Mouse (Mus musculus): Measurements from ENCODE around the gene Neurl2. TPM values are rescaled to one million over a fixed set of nuclear protein-coding genes. Genes with fewer than 3 reads are reported as not detected.
"Not testable (repeated sequence)": the region's sequence is repeated elsewhere in the genome, so short reads cannot be mapped to it uniquely, and the experiment has no call there.

Neurl2 gene
- 6.1 and 7.5 TPM in 2 replicates for polyA plus RNA-seq (2015; fragmentation: Nextera tagmentation; extraction: Ambion mirVana)

- no peaks in the 10 kb centered on the region for H3K27me3 ChIP-seq (replicated peaks; ENCODE audit: control insufficient read depth, insufficient read depth, low read length)
- H3K9me3 ChIP-seq (ENCODE audit: control insufficient read depth, low read length) = no peaks in the 10 kb centered on the region
- peak; percentile 64 for ATAC-seq
- peak within 1 kb of the TSS; percentile 99 for H3K4me2 ChIP-seq (ENCODE audit: low read depth, low read length)
- WGBS = under 1% methylated on average over 31 of the region's 31 CpGs
- H3K27ac ChIP-seq (ENCODE audit: low read length) = peak within 1 kb of the TSS; percentile 95
- H3K4me3 ChIP-seq (ENCODE audit: low read length) = peak within 1 kb of the TSS; percentile 77
- peaks cover 15% of the 10 kb centered on the region for H3K4me1 ChIP-seq (ENCODE audit: control insufficient read depth, insufficient read depth, low read length)
- peak within 1 kb of the TSS; percentile 87 for H3K9ac ChIP-seq (ENCODE audit: low read depth, low read length)
- peaks cover 15% of the 10 kb centered on the region for H3K36me3 ChIP-seq (ENCODE audit: control insufficient read depth, insufficient read depth, low read length)
These were observed at the start of gene Neurl2 for GRCm38 (mm10) chr2:164833314-164833959. Neurl2 (minus strand) TSS chr2:164833456.

DNA sequence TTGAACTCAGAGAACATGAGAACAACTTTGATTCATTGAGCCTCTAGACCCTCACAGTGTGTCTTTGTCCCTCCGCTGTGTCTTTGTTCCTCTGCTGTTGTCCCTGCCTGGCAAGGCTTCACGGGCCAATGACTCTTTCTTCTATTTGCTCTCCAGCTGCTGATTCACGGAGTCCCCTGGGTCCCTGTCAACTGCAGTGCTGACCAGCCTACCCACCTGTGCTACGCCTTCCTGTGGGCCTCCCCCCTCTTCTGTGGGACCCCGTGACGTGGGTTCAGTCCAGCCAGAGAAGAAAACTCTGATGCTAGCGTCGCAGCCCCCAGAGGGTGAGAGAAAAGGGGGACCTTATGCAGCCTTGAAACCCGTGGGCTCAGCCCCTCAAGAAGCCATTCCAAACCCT is 49.4 kb upstream of the Neurl2 start:
- H3K9me3 ChIP-seq (ENCODE audit: control insufficient read depth, low read length) = no peaks in the 10 kb centered on the region
- H3K4me3 ChIP-seq (ENCODE audit: low read length) = no peak overlapping the region
- no peak overlapping the region for H3K4me2 ChIP-seq (ENCODE audit: low read depth, low read length)
- H3K27ac ChIP-seq (ENCODE audit: low read length) = no peak overlapping the region
- WGBS = 74% methylated on average over 9 of the region's 9 CpGs
- no peak overlapping the region for H3K9ac ChIP-seq (ENCODE audit: low read depth, low read length)
- peaks cover 25% of the 10 kb centered on the region for H3K36me3 ChIP-seq (ENCODE audit: control insufficient read depth, insufficient read depth, low read length)
- peaks cover 15% of the 10 kb centered on the region for H3K4me1 ChIP-seq (ENCODE audit: control insufficient read depth, insufficient read depth, low read length)
- no peak for ATAC-seq
- H3K27me3 ChIP-seq (replicated peaks; ENCODE audit: control insufficient read depth, insufficient read depth, low read length) = no peaks in the 10 kb centered on the region

- Histone ChIP-seq H3K4me2 (ENCODE audit: low read depth, low read length) (peak overlapping the region; percentile 76), H3K4me1 (ENCODE audit: control insufficient read depth, insufficient read depth, low read length) (peaks cover 20% of the 10 kb centered on the region), H3K9me3 (ENCODE audit: control insufficient read depth, low read length) (no peaks in the 10 kb centered on the region), H3K36me3 (ENCODE audit: control insufficient read depth, insufficient read depth, low read length) (peaks cover 3% of the 10 kb centered on the region; the same call in 1 of the 2 replicates), H3K9ac (ENCODE audit: low read depth, low read length) (peak overlapping the region; percentile 100), H3K27me3 (replicated peaks; ENCODE audit: control insufficient read depth, insufficient read depth, low read length) (no peaks in the 10 kb centered on the region), H3K4me3 (ENCODE audit: low read length) (peak overlapping the region; percentile 87), H3K27ac (ENCODE audit: low read length) (peak overlapping the region; percentile 100)
- under 1% methylated on average over 61 of the region's 72 CpGs for WGBS
- peak; percentile 84 for ATAC-seq
These were observed 46.5 kb upstream of the Neurl2 start for GRCm38 (mm10) chr2:164879568-164880277.

DNA sequence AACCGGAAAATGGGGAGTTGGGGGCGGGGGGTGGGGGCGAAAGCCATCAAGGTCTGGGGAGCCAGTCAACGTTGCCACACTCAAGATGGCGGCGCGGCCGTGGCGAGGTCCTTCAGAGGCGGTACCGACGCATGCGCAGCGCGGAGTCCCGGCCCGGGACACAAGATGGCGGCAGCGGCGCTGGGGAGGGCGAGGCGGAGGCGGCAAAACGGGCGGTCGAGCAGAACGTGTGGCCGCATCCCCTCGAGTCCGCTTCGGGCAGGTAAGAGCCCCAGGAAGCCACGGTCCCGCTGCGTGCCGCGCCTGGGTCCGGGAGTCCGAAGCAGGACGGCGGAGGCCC is 45.9 kb upstream of the Neurl2 start, which contains the start of gene Pcif1:
Gene Pcif1 (plus strand): TSS at position 77 of the 340 bp plus-strand sequence.
- H3K4me2 ChIP-seq (ENCODE audit: low read depth, low read length) = peak within 1 kb of the TSS; percentile 76
- WGBS = under 1% methylated on average over 40 of the region's 40 CpGs
- peaks cover 3% of the 10 kb centered on the region; the same call in 1 of the 2 replicates for H3K36me3 ChIP-seq (ENCODE audit: control insufficient read depth, insufficient read depth, low read length)
- peak; percentile 84 for ATAC-seq
- peaks cover 25% of the 10 kb centered on the region for H3K4me1 ChIP-seq (ENCODE audit: control insufficient read depth, insufficient read depth, low read length)
- H3K27ac ChIP-seq (ENCODE audit: low read length) = peak within 1 kb of the TSS; percentile 100
- no peaks in the 10 kb centered on the region for H3K9me3 ChIP-seq (ENCODE audit: control insufficient read depth, low read length)
- no peaks in the 10 kb centered on the region for H3K27me3 ChIP-seq (replicated peaks; ENCODE audit: control insufficient read depth, insufficient read depth, low read length)
- H3K4me3 ChIP-seq (ENCODE audit: low read length) = peak within 1 kb of the TSS; percentile 87
- peak within 1 kb of the TSS; percentile 100 for H3K9ac ChIP-seq (ENCODE audit: low read depth, low read length)

DNA sequence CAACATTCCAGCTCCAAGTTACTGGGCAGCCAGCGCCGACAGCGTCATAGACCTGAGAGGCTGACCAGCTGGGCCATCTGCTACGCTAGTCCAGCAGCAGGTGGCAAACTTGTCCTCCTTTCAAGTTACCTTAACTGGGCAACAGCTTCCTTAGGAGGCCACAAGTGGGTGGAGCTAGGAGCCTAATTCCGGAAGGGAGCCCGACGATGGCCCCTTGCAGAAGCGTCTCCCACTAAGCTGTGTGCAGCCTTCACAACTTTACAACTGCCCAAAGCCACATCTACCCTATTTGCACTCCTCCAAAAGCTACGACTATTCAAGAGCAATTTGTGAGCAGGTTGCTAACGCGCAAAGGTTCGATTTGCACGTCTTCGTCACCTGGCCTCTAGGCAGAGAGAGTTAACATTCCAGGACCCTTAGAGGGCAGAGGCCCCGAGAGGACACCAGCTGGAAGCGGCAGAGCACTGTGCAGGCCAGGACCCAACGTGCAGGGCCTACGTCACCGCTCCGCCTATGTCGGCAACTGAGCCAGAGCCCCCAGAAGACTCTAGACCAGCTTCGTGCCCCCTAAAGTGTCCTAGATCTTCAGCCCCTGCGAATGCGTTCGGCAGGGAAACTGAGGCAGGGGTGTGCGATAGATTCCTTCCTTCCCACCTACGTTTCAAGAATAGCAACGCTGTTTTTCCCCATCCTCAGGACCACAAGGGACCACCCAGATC is 45.4 kb upstream of the Neurl2 start:
- peak; percentile 62 for ATAC-seq
- 1% methylated on average over 28 of the region's 28 CpGs for WGBS
- H3K4me1 ChIP-seq (ENCODE audit: control insufficient read depth, insufficient read depth, low read length) = peaks cover 30% of the 10 kb centered on the region

GRCm38 (mm10) chr2:164877376-164878215 is 44.3 kb upstream of the Neurl2 start:
- H3K9me3 ChIP-seq (ENCODE audit: control insufficient read depth, low read length); ATAC-seq; H3K27me3 ChIP-seq (replicated peaks; ENCODE audit: control insufficient read depth, insufficient read depth, low read length); H3K4me2 ChIP-seq (ENCODE audit: low read depth, low read length); H3K9ac ChIP-seq (ENCODE audit: low read depth, low read length); H3K36me3 ChIP-seq (ENCODE audit: control insufficient read depth, insufficient read depth, low read length): not testable (repeated sequence)
- WGBS = 80% methylated on average over 11 of the region's 11 CpGs
- H3K27ac ChIP-seq (ENCODE audit: low read length) = peak overlapping the region; percentile 100; the same call in 1 of the 2 replicates
- peak overlapping the region; percentile 87 for H3K4me3 ChIP-seq (ENCODE audit: low read length)
- peaks cover 32% of the 10 kb centered on the region for H3K4me1 ChIP-seq (ENCODE audit: control insufficient read depth, insufficient read depth, low read length)

More for the DNA sequence above, 45.4 kb upstream of the Neurl2 start:
- peak overlapping the region; percentile 100 for H3K9ac ChIP-seq (ENCODE audit: low read depth, low read length)
- no peaks in the 10 kb centered on the region for H3K27me3 ChIP-seq (replicated peaks; ENCODE audit: control insufficient read depth, insufficient read depth, low read length)
- H3K4me2 ChIP-seq (ENCODE audit: low read depth, low read length) = peak overlapping the region; percentile 69
- peak overlapping the region; percentile 100 for H3K27ac ChIP-seq (ENCODE audit: low read length)
- no peaks in the 10 kb centered on the region for H3K9me3 ChIP-seq (ENCODE audit: control insufficient read depth, low read length)
- peak overlapping the region; percentile 87 for H3K4me3 ChIP-seq (ENCODE audit: low read length)
- H3K36me3 ChIP-seq (ENCODE audit: control insufficient read depth, insufficient read depth, low read length) = no peaks in the 10 kb centered on the region

- H3K4me1 ChIP-seq (ENCODE audit: control insufficient read depth, insufficient read depth, low read length) = peaks cover 26% of the 10 kb centered on the region
- not testable (repeated sequence) for H3K9ac ChIP-seq (ENCODE audit: low read depth, low read length)
These were observed 42.4 kb upstream of the Neurl2 start for GRCm38 (mm10) chr2:164875648-164876047.

GRCm38 (mm10) chr2:164874239-164874769 is 41.0 kb upstream of the Neurl2 start:
- 19% methylated on average over 1 of the region's 1 CpGs for WGBS
- no peaks in the 10 kb centered on the region for H3K36me3 ChIP-seq (ENCODE audit: control insufficient read depth, insufficient read depth, low read length)
- no peak overlapping the region for H3K4me2 ChIP-seq (ENCODE audit: low read depth, low read length)
- H3K4me1 ChIP-seq (ENCODE audit: control insufficient read depth, insufficient read depth, low read length) = peaks cover 20% of the 10 kb centered on the region
- peak; percentile 30 for ATAC-seq
- no peaks in the 10 kb centered on the region for H3K9me3 ChIP-seq (ENCODE audit: control insufficient read depth, low read length)
- H3K4me3 ChIP-seq (ENCODE audit: low read length) = no peak overlapping the region
- H3K27ac ChIP-seq (ENCODE audit: low read length) = peak overlapping the region; percentile 82
- H3K9ac ChIP-seq (ENCODE audit: low read depth, low read length) = peak overlapping the region; percentile 17; the same call in 1 of the 2 replicates
- H3K27me3 ChIP-seq (replicated peaks; ENCODE audit: control insufficient read depth, insufficient read depth, low read length) = no peaks in the 10 kb centered on the region

More at GRCm38 (mm10) chr2:164875648-164876047, 42.4 kb upstream of the Neurl2 start:
- not testable (repeated sequence) for H3K36me3 ChIP-seq (ENCODE audit: control insufficient read depth, insufficient read depth, low read length); H3K27me3 ChIP-seq (replicated peaks; ENCODE audit: control insufficient read depth, insufficient read depth, low read length); H3K27ac ChIP-seq (ENCODE audit: low read length); ATAC-seq; H3K4me2 ChIP-seq (ENCODE audit: low read depth, low read length); H3K9me3 ChIP-seq (ENCODE audit: control insufficient read depth, low read length); H3K4me3 ChIP-seq (ENCODE audit: low read length)
- WGBS = 41% methylated on average over 2 of the region's 2 CpGs

All from intestine, embryonic 16.5 days (tissue).